Mouse (Mus musculus) midbrain, embryonic 14.5 days (tissue): ENCODE results near the gene Art3. TPM values are rescaled to one million over a fixed set of nuclear protein-coding genes. Genes with fewer than 3 reads are reported as not detected.
A peak's percentile ranks its signal among the peaks of the same experiment; 100 is the strongest.

Source experiments
- ATAC-seq: fragments of 200-750 bp; cut with Nextera tagmentation; 2 replicates; pipeline ENCODE4 v1.8.0; 2017; ENCODE audit warnings: moderate number of reproducible peaks, moderate library complexity; ENCODE audit not compliant: low FRiP score, low TSS enrichment
- DNase-seq: peaks from one replicate; pipeline ENCODE4 v3.0.0-alpha.2; 2015
- H3K27ac ChIP-seq: fragments of 300-500 bp; sonication (generic); replicated peaks from 2 replicates; pipeline ENCODE4 v1.5.1; 2014; ENCODE audit warnings: mild to moderate bottlenecking, low read depth, low read length, moderate library complexity
- H3K27me3 ChIP-seq: fragments of 300-500 bp; sonication (generic); 2 replicates; pipeline ENCODE4 v1.6.1; 2014; ENCODE audit warnings: low read length, control low read depth, mixed read lengths; ENCODE audit not compliant: control insufficient read depth, insufficient read depth
- H3K36me3 ChIP-seq: fragments of 300-500 bp; sonication (generic); 2 replicates; pipeline ENCODE4 v1.6.1; 2014; ENCODE audit warnings: low read length, control low read depth; ENCODE audit not compliant: control insufficient read depth, insufficient read depth
- H3K4me1 ChIP-seq: fragments of 300-500 bp; sonication (generic); 2 replicates; pipeline ENCODE4 v1.6.1; 2014; ENCODE audit warnings: mild to moderate bottlenecking, antibody characterized with exemption, low read length, control low read depth; ENCODE audit not compliant: control insufficient read depth, insufficient read depth
- H3K4me2 ChIP-seq: fragments of 300-500 bp; sonication (generic); 2 replicates; pipeline ENCODE4 v1.6.1; 2014; ENCODE audit warnings: mild to moderate bottlenecking, low read length, moderate library complexity
- H3K4me3 ChIP-seq: fragments of 300-500 bp; sonication (generic); replicated peaks from 2 replicates; pipeline ENCODE4 v1.5.1; 2014; ENCODE audit warnings: low read depth, low read length
- H3K9ac ChIP-seq: fragments of 300-500 bp; sonication (generic); replicated peaks from 2 replicates; pipeline ENCODE4 v1.6.1; 2014; ENCODE audit warnings: mild to moderate bottlenecking, low read length, moderate library complexity
- H3K9me3 ChIP-seq: fragments of 300-500 bp; sonication (generic); 2 replicates; pipeline ENCODE4 v1.6.1; 2016; ENCODE audit warnings: low read length, control low read depth, mixed read lengths; ENCODE audit not compliant: control insufficient read depth
- WGBS: fragments of 180-500 bp; shearing (Covaris S2); extraction: QIAGEN DNeasy Blood & Tissue Kit; methylation state at CpG from one replicate; pipeline ENCODE4 v1.1.7; 2014; 5-methylcytosine and 5-hydroxymethylcytosine counted together
- polyA plus RNA-seq: library from polyadenylated mRNA; unstranded; fragments of >200 nt; fragmentation: Nextera tagmentation; extraction: Ambion mirVana; gene quantifications from 2 replicates; pipeline ENCODE4 v1.2.1, GENCODE M21; 2014

Gene Art3
- polyA plus RNA-seq, 1 experiment from 2014 or later = 6.1 TPM

DNA sequence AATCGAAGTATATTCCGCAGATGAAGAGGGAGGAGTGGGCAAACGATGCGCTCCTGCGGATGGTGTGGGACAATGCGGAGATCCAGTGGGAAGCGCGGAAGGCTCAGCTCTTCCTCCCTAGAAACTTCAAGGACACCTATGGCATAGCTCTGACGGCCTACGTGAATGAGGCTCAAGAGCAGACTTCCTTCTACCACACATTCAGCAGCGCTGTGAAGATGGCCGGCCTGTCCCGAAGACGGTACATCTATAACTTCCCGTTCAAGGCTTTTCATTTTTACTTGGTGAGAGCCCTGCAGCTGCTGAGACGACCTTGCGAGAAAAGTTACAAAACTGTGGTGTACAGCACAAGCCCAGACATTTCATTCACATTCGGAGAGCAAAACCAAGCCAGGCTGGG lies 60.9 kb downstream of the Art3 start:
- peak overlapping the region; percentile 12; the same call in 1 of the 2 replicates for H3K4me3 ChIP-seq
- H3K9ac ChIP-seq = no peak overlapping the region
- peak overlapping the region; percentile 26 for H3K4me2 ChIP-seq
- no peaks in the 10 kb centered on the region for H3K27me3 ChIP-seq
- no peaks in the 10 kb centered on the region for H3K9me3 ChIP-seq
- H3K36me3 ChIP-seq = no peaks in the 10 kb centered on the region
- no peak overlapping the region for H3K27ac ChIP-seq
- DNase-seq (no peak), ATAC-seq (no peak)
- H3K4me1 ChIP-seq = no peaks in the 10 kb centered on the region
- WGBS = 48% methylated on average over 18 of the region's 18 CpGs

DNA sequence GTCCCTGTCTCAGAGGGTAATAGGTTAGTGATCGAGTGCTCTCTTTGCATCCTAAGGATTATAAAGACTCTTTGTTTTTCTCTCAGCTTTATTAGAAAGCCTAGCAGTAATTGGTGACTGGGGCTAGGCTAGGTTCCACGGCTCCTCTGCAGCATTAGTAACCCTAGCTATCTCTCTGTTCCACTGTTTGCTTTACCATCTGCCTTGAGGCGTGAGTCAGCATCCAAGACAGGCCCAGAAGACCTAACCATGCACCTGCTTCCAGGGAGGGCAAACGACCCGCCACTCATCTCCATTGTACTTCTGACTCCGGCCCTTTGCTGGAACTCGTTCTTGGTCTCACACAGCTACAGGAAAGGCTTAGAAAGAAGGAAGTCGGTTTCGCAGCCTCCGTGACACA lies 62.2 kb downstream of the Art3 start:
- DNase-seq = no peak
- Histone ChIP-seq H3K27me3 (no peaks in the 10 kb centered on the region), H3K27ac (no peak overlapping the region), H3K36me3 (no peaks in the 10 kb centered on the region), H3K4me3 (no peak overlapping the region), H3K9ac (no peak overlapping the region), H3K4me2 (no peak overlapping the region), H3K9me3 (no peaks in the 10 kb centered on the region), H3K4me1 (no peaks in the 10 kb centered on the region)
- WGBS = 74% methylated on average over 10 of the region's 10 CpGs
- no peak for ATAC-seq

DNA sequence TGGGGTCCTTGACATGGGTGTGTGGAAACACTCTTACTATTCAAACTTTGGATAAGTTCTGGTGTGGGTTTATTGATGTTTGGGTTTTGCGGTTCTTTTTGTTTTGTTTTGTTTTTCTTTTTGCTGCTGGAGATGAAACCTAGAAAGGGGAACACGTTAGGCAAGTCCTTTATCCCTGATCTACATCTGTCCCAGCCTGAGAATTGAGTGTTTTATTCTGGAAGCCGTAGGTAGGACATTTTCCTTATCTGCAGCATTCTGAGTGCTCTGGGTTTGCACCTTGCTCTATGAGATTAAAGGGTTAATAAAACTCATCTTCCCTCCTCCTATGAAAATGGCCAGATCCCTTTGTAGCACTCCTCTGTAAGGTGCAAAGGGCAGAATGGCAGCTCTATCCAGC lies 64.1 kb downstream of the Art3 start:
- no peak overlapping the region for H3K4me3 ChIP-seq
- no peaks in the 10 kb centered on the region for H3K27me3 ChIP-seq
- H3K9ac ChIP-seq = no peak overlapping the region
- DNase-seq = no peak
- ATAC-seq = no peak
- H3K4me1 ChIP-seq = no peaks in the 10 kb centered on the region
- H3K27ac ChIP-seq = no peak overlapping the region
- H3K9me3 ChIP-seq = no peaks in the 10 kb centered on the region
- no peak overlapping the region for H3K4me2 ChIP-seq
- H3K36me3 ChIP-seq = no peaks in the 10 kb centered on the region
- 90% methylated on average over 3 of the region's 3 CpGs for WGBS

DNA sequence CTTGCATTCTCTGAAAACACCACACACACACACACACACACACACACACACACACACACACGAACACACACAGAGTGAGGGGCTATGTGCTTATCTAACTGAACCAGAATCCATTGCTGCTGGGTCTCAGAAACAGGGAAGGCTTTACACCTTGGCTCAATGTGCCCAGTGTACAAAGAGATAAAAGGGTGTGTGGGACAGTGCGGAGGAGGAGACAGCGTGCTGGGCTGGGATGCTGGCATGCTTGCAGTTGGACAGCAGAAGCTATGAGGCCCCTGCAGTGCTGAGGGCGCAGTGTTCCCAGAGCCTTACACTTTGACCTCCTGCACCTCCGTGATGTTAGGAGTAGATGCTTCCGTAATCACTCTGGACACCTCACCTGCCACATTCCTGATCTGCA lies 64.8 kb downstream of the Art3 start:
- Histone ChIP-seq H3K9ac (no peak overlapping the region), H3K27me3 (no peaks in the 10 kb centered on the region), H3K4me3 (no peak overlapping the region), H3K4me2 (no peak overlapping the region), H3K4me1 (no peaks in the 10 kb centered on the region), H3K9me3 (no peaks in the 10 kb centered on the region), H3K36me3 (no peaks in the 10 kb centered on the region), H3K27ac (no peak overlapping the region)
- DNase-seq (no peak), ATAC-seq (no peak)
- WGBS = 89% methylated on average over 6 of the region's 6 CpGs

DNA sequence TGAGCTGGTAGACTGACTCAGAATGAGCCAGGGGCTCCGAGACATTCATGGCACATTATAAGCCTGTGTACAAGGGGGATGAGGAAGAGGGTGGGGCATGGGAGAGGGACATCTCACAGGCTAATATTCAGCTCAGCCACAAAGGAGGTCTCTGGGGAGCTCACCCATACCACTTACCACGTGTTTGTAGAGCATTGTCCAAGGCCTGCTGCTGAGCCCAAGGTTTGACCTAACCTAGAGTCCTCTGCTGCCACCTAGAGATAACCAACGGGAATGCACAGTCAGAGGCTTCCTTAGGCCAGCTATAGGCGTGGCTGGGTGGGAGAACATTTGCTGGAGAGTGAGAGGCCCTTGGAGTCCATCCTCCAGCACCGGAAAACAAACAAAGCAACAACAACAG lies 66.5 kb downstream of the Art3 start:
- Histone ChIP-seq H3K4me2 (no peak overlapping the region), H3K36me3 (no peaks in the 10 kb centered on the region), H3K27ac (no peak overlapping the region), H3K9ac (no peak overlapping the region), H3K27me3 (no peaks in the 10 kb centered on the region), H3K9me3 (no peaks in the 10 kb centered on the region), H3K4me1 (no peaks in the 10 kb centered on the region), H3K4me3 (no peak overlapping the region)
- 25% methylated on average over 5 of the region's 5 CpGs for WGBS
- DNase-seq = peak; percentile 87
- peak; percentile 76 for ATAC-seq

DNA sequence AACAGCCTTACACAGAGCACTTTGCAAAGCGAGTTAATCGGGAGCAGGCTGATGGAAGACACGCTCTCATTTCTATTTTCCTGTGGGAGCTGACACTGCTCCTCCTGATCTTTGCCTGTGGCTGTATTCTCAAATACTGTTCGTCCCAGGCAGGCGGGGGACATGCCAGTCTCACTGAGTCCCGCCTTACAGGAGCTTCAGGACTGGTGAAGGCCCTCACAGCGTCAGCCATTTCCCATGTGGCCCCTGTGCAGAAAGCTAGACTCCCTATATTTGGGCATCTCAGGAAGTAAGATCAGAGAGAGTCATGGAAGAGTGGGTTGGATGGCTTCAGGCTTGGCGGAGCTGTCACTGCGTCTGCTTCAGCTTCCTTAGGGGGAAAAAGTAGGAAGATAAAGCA lies 71.2 kb downstream of the Art3 start:
- ATAC-seq (no peak), DNase-seq (no peak)
- 65% methylated on average over 9 of the region's 9 CpGs for WGBS
- no peak overlapping the region for H3K9ac ChIP-seq
- H3K4me2 ChIP-seq = no peak overlapping the region
- no peak overlapping the region for H3K4me3 ChIP-seq
- no peaks in the 10 kb centered on the region for H3K36me3 ChIP-seq
- H3K9me3 ChIP-seq = no peaks in the 10 kb centered on the region
- H3K4me1 ChIP-seq = no peaks in the 10 kb centered on the region
- H3K27me3 ChIP-seq = no peaks in the 10 kb centered on the region
- H3K27ac ChIP-seq = no peak overlapping the region

DNA sequence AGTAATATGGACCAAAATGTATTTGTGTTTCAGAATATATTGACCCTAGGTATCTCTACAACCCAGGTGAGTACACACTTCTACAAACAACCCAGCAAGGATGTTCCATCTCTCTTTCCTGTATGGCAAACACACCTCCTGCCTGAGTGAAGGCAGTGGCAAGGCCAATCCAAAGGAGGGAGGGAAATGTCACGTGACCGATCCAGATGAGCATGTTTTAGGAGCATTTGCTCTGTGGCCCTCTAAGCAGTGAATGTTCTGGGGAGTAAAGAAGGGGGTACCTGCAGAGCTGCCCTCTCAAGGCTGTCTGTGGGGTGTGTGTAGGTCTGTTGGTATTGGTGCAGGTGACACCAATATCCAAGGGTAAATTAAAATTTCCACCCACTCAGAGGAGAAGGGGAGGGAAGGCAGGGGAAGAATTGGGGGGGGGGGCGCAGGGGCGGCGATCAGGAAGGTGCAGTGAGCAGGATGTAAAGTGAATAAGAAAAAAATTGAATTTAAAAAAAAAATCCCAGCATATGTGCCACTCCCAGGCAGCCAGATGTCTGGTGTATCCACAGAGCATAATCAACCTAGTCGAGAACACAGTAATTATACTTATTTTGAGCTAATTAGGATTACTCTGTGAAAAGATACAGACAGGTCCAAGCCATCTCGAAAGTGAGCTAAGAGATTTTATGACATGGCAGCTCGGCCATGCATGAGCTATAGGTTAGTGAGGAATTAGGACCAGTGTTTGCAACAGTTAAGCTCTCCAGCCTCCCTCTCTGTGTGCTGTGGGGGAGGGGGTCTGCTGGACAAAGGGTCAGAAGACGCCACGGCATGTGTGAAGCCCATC lies 72.2 kb downstream of the Art3 start:
- H3K4me3 ChIP-seq = no peak overlapping the region
- no peak overlapping the region for H3K9ac ChIP-seq
- H3K4me2 ChIP-seq = no peak overlapping the region
- DNase-seq (no peak), ATAC-seq (no peak; the same call in 1 of the 2 replicates)
- no peaks in the 10 kb centered on the region for H3K27me3 ChIP-seq
- no peaks in the 10 kb centered on the region for H3K4me1 ChIP-seq
- H3K9me3 ChIP-seq = no peaks in the 10 kb centered on the region
- H3K27ac ChIP-seq = no peak overlapping the region
- no peaks in the 10 kb centered on the region for H3K36me3 ChIP-seq
- WGBS = 55% methylated on average over 10 of the region's 10 CpGs

DNA sequence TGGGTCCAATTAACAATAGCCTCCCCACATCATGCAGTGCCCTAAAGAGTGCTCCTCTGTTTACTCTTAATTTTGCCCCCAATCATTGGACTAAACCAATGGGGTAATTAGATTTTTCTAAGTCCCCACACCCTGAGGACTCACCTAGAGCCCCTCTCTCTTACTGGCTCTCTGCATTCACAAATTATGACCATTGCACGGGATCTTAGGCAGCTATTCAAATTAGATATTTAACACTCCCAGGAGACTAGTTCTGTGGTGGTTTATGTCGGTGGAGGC lies 72.7 kb downstream of the Art3 start:
- Histone ChIP-seq H3K4me1 (no peaks in the 10 kb centered on the region), H3K4me2 (no peak overlapping the region), H3K4me3 (no peak overlapping the region), H3K27me3 (no peaks in the 10 kb centered on the region), H3K9me3 (no peaks in the 10 kb centered on the region), H3K36me3 (no peaks in the 10 kb centered on the region), H3K9ac (no peak overlapping the region), H3K27ac (no peak overlapping the region)
- DNase-seq (no peak), ATAC-seq (no peak)
- WGBS = 38% methylated on average over 2 of the region's 2 CpGs

DNA sequence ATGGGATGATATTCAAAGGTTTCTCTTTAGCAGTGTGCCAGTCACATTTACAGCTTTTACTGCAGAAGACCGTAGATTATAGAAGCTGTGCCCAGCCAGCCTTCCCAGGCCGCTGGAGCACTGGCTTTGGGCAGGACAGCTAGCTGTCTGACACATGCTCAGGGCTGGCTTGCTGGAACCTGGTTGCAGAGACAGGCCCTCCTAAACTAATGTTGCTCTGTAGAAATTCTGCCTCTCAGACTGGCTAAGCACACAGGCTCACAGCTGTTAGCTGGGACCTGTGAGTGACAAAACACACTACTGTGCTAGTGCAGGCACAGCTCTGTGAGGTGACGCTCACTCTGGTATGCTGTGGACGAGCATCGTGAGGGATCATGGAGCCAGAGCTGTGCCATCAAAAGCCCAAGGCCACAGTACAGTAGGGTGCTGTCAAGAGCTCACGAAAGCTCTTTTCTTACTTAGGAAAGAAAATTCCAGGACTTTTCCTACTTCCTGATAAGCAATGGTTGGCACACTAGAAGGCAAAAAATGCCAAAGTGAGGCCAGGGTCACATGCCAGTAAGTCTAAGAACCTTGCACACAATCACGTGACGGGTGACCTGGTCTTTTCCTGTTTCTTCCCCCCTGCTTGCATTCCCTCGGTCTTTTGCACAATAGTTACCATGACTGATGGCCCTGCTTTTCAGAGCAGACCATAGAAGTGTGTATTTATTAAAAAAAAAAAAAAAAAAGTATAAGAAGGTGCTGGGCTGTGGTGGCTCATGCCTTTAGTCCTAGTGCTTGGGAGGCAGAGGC lies 77.9 kb downstream of the Art3 start:
- H3K4me1 ChIP-seq = no peaks in the 10 kb centered on the region
- 88% methylated on average over 9 of the region's 9 CpGs for WGBS
- H3K27me3 ChIP-seq = no peaks in the 10 kb centered on the region
- H3K36me3 ChIP-seq = peaks cover 10% of the 10 kb centered on the region
- no peak overlapping the region for H3K4me3 ChIP-seq
- no peak overlapping the region for H3K4me2 ChIP-seq
- DNase-seq = no peak
- H3K9me3 ChIP-seq = no peaks in the 10 kb centered on the region
- no peak for ATAC-seq
- no peak overlapping the region for H3K27ac ChIP-seq
- no peak overlapping the region for H3K9ac ChIP-seq
